Mouse (Mus musculus) hindbrain, postnatal 0 days (tissue): ENCODE measurements at regions not wholly inside any gene's neighbourhood (a gene's known extent, or its start where the extent isn't known, plus 50 kb on each side); places are given as distances from the start of the nearest gene placed in this dataset.

Experiments used
- ATAC-seq: fragments of 200-750 bp; cut with Nextera tagmentation; 2 replicates; pipeline ENCODE4 v1.8.0; 2017; ENCODE audit warnings: mild to moderate bottlenecking, moderate TSS enrichment, moderate library complexity
- DNase-seq: peaks from one replicate; pipeline ENCODE4 v3.0.0-alpha.2; 2015; ENCODE audit warnings: low spot score
- H3K27ac ChIP-seq: fragments of 300-500 bp; sonication (generic); 2 replicates; pipeline ENCODE4 v1.5.1; 2014; ENCODE audit warnings: mild to moderate bottlenecking
- H3K27me3 ChIP-seq: fragments of 300-500 bp; sonication (generic); 2 replicates; pipeline ENCODE4 v1.6.1; 2014; ENCODE audit warnings: low read length, mixed read lengths; ENCODE audit not compliant: insufficient read depth
- H3K36me3 ChIP-seq: fragments of 300-500 bp; sonication (generic); 2 replicates; pipeline ENCODE4 v1.6.1; 2014; ENCODE audit warnings: low read length, mixed read lengths; ENCODE audit not compliant: insufficient read depth
- H3K4me1 ChIP-seq: fragments of 300-500 bp; sonication (generic); 2 replicates; pipeline ENCODE4 v1.6.1; 2014; ENCODE audit warnings: antibody characterized with exemption, low read length, mixed read lengths; ENCODE audit not compliant: insufficient read depth
- H3K4me2 ChIP-seq: fragments of 300-500 bp; sonication (generic); 2 replicates; pipeline ENCODE4 v1.6.1; 2014; ENCODE audit warnings: low read depth, mild to moderate bottlenecking, low read length, moderate library complexity, mixed read lengths
- H3K4me3 ChIP-seq: fragments of 300-500 bp; sonication (generic); 2 replicates; pipeline ENCODE4 v1.5.1; 2014; ENCODE audit warnings: low read length
- H3K9ac ChIP-seq: fragments of 300-500 bp; sonication (generic); replicated peaks from 2 replicates; pipeline ENCODE4 v1.6.1; 2014; ENCODE audit warnings: mild to moderate bottlenecking, low read length, moderate library complexity, mixed read lengths
- H3K9me3 ChIP-seq: fragments of 300-500 bp; sonication (generic); 2 replicates; pipeline ENCODE4 v1.6.1; 2016; ENCODE audit warnings: low read length, mixed read lengths
- CTCF ChIP-seq: IDR thresholded peaks from 2 replicates; pipeline ENCODE4 v1.5.1; 2016; ENCODE audit warnings: antibody characterized with exemption, control low read depth, low read depth
- WGBS: fragments of 180-500 bp; shearing (Covaris S2); extraction: QIAGEN DNeasy Blood & Tissue Kit; methylation state at CpG from one replicate; pipeline ENCODE4 v1.1.7; 2014; 5-methylcytosine and 5-hydroxymethylcytosine counted together

- Histone ChIP-seq H3K4me3 (no peak overlapping the region), H3K4me2 (no peak overlapping the region), H3K27ac (no peak overlapping the region), H3K9me3 (no peaks in the 10 kb centered on the region), H3K27me3 (no peaks in the 10 kb centered on the region), H3K9ac (no peak overlapping the region), H3K36me3 (no peaks in the 10 kb centered on the region), H3K4me1 (no peaks in the 10 kb centered on the region)
- WGBS: 18% methylated on average over 1 of the region's 1 CpGs
- no peak for TF ChIP-seq CTCF
- ATAC-seq: no peak
- DNase-seq: no peak
Observed at GRCm38 (mm10) chr6:140816359-140816758, 87.3 kb downstream of the Gm11077 start.

- 54% methylated on average over 6 of the region's 6 CpGs for WGBS
- Histone ChIP-seq H3K4me1 (no peaks in the 10 kb centered on the region), H3K9ac (no peak overlapping the region), H3K4me3 (no peak overlapping the region), H3K36me3 (no peaks in the 10 kb centered on the region), H3K27me3 (no peaks in the 10 kb centered on the region), H3K4me2 (no peak overlapping the region), H3K9me3 (no peaks in the 10 kb centered on the region), H3K27ac (no peak overlapping the region)
- no peak for TF ChIP-seq CTCF
- ATAC-seq (no peak), DNase-seq (peak; percentile 12)
Observed at GRCm38 (mm10) chr6:140816831-140817230, 87.7 kb downstream of the Gm11077 start.

DNA sequence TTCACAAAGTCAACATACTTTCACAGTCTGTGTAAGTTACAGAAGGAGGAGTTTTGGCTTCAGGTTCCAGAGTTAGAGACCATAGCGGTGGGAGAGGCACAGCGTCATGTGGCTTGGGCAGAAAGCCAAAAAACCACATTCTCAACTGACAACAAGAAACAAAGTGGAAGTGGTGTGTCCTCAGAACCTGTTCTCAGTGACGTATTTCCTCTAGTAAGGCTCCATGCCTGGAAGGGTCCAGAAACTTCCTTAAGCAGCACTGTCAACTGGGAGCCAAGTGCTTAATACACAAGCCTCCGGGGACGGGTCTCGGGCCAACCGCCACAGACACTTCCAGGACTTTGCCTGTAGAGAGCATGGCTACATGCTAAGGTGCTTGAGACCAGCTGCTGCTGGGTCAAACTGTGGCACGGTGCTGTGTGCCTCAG is 90.4 kb downstream of the Gm11077 start:
- H3K36me3 ChIP-seq: no peaks in the 10 kb centered on the region
- no peaks in the 10 kb centered on the region for H3K9me3 ChIP-seq
- H3K4me1 ChIP-seq: no peaks in the 10 kb centered on the region
- no peak overlapping the region for H3K4me3 ChIP-seq
- TF ChIP-seq CTCF: no peak
- ATAC-seq: no peak
- DNase-seq: peak; percentile 9
- no peak overlapping the region for H3K27ac ChIP-seq
- H3K4me2 ChIP-seq: no peak overlapping the region
- 68% methylated on average over 8 of the region's 8 CpGs for WGBS
- H3K27me3 ChIP-seq: no peaks in the 10 kb centered on the region
- H3K9ac ChIP-seq: no peak overlapping the region

DNA sequence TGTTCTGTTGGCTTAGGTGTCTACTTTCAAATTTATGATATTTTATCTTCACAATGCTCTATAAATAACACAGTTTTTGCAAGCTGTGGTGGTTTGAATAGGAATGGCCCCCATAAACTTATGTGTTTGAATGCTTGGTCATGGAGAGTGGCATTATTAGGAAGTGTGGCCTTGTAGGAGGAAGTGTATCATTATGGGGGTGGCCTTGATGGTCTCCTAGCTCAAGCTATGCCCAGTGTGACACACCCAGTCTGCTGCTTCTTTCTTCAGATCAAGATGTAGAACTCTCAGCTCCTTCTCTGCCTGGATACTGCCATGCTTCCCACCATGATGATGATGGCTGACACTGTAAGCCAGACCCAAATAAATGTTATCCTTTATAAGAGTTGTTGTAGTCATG is 97.4 kb downstream of the Gm11077 start:
- Histone ChIP-seq H3K9me3 (no peaks in the 10 kb centered on the region), H3K9ac (no peak overlapping the region), H3K4me3 (no peak overlapping the region), H3K4me2 (no peak overlapping the region), H3K27me3 (no peaks in the 10 kb centered on the region), H3K27ac (no peak overlapping the region), H3K36me3 (no peaks in the 10 kb centered on the region), H3K4me1 (no peaks in the 10 kb centered on the region)
- DNase-seq: no peak
- ATAC-seq: no peak
- no peak for TF ChIP-seq CTCF

GRCm38 (mm10) chr6:140827651-140828050 is 98.6 kb downstream of the Gm11077 start:
- ATAC-seq: no peak
- Histone ChIP-seq H3K27ac (no peak overlapping the region), H3K9ac (no peak overlapping the region), H3K4me3 (no peak overlapping the region), H3K9me3 (no peaks in the 10 kb centered on the region), H3K27me3 (no peaks in the 10 kb centered on the region), H3K4me2 (no peak overlapping the region), H3K36me3 (no peaks in the 10 kb centered on the region), H3K4me1 (no peaks in the 10 kb centered on the region)
- DNase-seq: no peak
- no peak for TF ChIP-seq CTCF

DNA sequence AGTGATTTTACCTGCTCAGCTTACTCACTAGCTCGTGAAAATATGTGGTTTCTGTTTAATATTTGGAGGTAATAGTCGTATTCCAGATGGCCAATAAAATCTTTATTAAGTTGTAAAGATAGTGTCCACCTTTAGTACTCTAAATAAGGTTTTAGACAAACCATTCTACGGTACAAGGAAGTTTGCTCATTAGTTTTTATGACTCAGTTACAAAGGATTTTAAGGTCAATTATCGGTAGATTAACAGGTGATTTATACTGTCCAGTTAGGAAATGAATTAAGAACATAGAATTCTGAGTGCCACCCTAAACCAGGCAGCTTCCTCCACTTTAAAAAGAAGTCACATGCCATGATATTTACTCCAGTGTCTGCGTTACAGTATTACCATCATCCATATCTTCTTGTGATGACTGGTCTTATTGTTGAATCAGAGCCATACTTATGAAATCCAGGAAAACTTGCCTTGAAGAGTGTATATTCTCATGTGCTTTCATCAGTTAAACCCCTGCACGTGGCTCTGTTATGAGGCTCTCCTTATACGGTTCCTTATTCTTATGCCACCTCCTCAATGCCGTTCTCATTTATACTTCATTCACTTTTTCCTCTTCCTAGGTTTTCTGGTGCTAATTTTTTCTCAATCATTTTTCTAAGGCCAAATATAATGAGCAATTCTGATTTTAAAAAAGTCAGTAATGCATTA is 114.4 kb downstream of the Gm11077 start:
- Histone ChIP-seq H3K9me3 (no peaks in the 10 kb centered on the region), H3K4me3 (no peak overlapping the region), H3K36me3 (no peaks in the 10 kb centered on the region), H3K27ac (no peak overlapping the region), H3K9ac (no peak overlapping the region), H3K27me3 (no peaks in the 10 kb centered on the region), H3K4me2 (no peak overlapping the region), H3K4me1 (no peaks in the 10 kb centered on the region)
- 87% methylated on average over 8 of the region's 8 CpGs for WGBS
- no peak for TF ChIP-seq CTCF
- DNase-seq: no peak
- no peak for ATAC-seq

DNA sequence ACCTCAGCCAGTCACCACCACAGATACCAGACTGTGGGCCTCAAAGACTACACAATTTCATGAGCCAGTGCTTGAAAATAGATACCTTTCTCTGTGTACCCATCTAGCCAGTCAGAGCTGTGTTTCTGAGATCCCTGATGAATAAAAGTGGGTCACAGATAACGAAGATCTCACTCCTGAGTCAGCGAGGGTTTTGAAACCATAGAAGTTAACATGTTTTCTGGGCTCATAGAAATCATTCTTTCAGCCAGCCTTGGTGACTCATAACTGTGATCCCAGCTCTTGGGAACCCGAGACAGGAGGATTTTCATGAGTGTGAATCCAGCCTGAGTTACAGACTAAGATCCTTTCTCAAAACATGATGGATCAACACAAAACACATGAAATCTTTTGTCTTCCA is 118.1 kb downstream of the Gm11077 start:
- TF ChIP-seq CTCF: no peak
- H3K27me3 ChIP-seq: no peaks in the 10 kb centered on the region

More for the DNA sequence above, 118.1 kb downstream of the Gm11077 start:
- ATAC-seq (no peak), DNase-seq (no peak)
- no peaks in the 10 kb centered on the region for H3K4me1 ChIP-seq
- H3K4me3 ChIP-seq: no peak overlapping the region
- H3K9ac ChIP-seq: no peak overlapping the region
- H3K36me3 ChIP-seq: no peaks in the 10 kb centered on the region
- 82% methylated on average over 3 of the region's 3 CpGs for WGBS
- no peaks in the 10 kb centered on the region for H3K9me3 ChIP-seq
- no peak overlapping the region for H3K27ac ChIP-seq
- H3K4me2 ChIP-seq: no peak overlapping the region
